Mouse (Mus musculus): Measurements from ENCODE around the gene Nupl2. TPM values are rescaled to one million over a fixed set of nuclear protein-coding genes. Genes with fewer than 3 reads are reported as not detected.

Nupl2 gene
- polyA plus RNA-seq, 1 experiment from 2014 or later: 21.0 TPM

DNA sequence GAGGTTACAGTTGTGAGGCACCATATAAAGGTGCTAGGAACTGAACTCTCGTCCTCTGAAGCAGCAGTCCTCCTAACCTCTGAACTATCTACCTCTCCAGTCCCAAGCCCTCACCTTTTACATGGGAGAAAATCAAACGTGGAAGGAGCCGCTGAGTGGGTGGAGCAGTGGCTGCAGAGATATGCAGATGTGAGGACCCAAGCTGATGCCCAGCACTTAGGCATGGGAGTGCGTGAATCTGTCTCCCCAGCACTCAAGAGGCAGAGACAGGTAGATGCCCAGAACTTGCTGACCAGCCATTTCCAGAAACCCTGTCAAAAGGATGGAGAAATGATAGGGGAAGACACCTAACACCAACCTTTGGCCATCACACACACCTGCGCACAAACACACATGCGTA lies 18.3 kb downstream of the Nupl2 start:
- Histone ChIP-seq H3K36me3 (ENCODE audit: insufficient read depth) (peaks cover 29% of the 10 kb centered on the region), H3K27me3 (ENCODE audit: insufficient read depth, low read length) (no peaks in the 10 kb centered on the region), H3K27ac (ENCODE audit: low read depth) (no peak overlapping the region), H3K9ac (no peak overlapping the region), H3K4me1 (ENCODE audit: insufficient read depth) (no peaks in the 10 kb centered on the region), H3K4me2 (no peak overlapping the region), H3K4me3 (ENCODE audit: low read depth, low read length) (no peak overlapping the region), H3K9me3 (ENCODE audit: low read depth, low read length) (no peaks in the 10 kb centered on the region)
- ATAC-seq (ENCODE audit: insufficient read depth) (no peak), DNase-seq (no peak)
- TF ChIP-seq CTCF (IDR thresholded peaks at IDR 0.05; ENCODE audit: low read depth): no peak
- 85% methylated on average over 6 of the region's 6 CpGs for WGBS

DNA sequence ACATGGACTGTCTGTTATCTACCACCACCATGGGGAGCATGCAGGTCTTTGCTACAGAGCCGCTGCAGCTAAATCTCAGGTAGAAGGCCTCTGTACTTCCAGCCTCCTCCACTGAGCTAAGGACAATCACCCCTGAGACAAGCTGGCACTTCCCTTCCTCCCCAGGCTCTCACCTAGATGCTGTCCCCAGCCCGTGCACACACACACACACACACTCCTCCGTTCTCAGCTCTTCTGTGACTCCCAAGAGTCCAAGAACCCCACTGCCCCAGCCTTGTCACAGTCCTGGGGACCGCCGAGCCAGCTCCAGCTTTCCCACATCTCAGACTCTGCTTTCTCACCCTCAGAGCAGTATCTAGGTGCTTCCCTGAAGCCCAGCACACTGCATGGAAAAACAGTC lies 19.2 kb downstream of the Nupl2 start:
- no peak for TF ChIP-seq CTCF (IDR thresholded peaks at IDR 0.05; ENCODE audit: low read depth)

DNA sequence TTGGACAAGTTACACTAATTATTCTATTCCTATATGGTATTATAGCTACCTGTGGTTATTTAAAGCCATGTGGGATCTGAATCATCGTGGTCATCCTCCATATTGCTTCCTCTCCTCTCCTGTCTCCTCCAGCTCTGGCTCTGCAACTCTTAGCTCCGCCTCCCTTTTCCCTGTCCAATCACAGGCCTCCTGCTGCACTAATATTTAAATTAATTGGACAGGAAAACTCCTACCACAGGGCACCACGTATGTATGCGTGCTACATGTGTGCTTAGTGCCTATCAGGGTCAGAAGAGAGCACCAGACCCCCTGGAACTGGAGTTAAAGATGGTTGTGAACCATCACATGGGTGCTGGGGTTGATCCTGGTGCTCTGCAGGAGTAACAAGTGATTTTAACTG lies 23.7 kb downstream of the Nupl2 start:
- H3K9ac ChIP-seq: no peak overlapping the region
- H3K9me3 ChIP-seq (ENCODE audit: low read depth, low read length): no peaks in the 10 kb centered on the region
- TF ChIP-seq CTCF (IDR thresholded peaks at IDR 0.05; ENCODE audit: low read depth): no peak
- H3K27me3 ChIP-seq (ENCODE audit: insufficient read depth, low read length): no peaks in the 10 kb centered on the region
- no peak for ATAC-seq (ENCODE audit: insufficient read depth)
- 64% methylated on average over 4 of the region's 4 CpGs for WGBS
- DNase-seq: no peak
- H3K4me2 ChIP-seq: no peak overlapping the region
- no peak overlapping the region for H3K4me3 ChIP-seq (ENCODE audit: low read depth, low read length)
- H3K4me1 ChIP-seq (ENCODE audit: insufficient read depth): no peaks in the 10 kb centered on the region
- peaks cover 6% of the 10 kb centered on the region; the same call in 1 of the 2 replicates for H3K36me3 ChIP-seq (ENCODE audit: insufficient read depth)
- H3K27ac ChIP-seq (ENCODE audit: low read depth): no peak overlapping the region

More for the DNA sequence above, 19.2 kb downstream of the Nupl2 start:
- H3K9ac ChIP-seq: no peak overlapping the region
- no peak overlapping the region for H3K4me2 ChIP-seq
- H3K27ac ChIP-seq (ENCODE audit: low read depth): no peak overlapping the region
- H3K4me1 ChIP-seq (ENCODE audit: insufficient read depth): no peaks in the 10 kb centered on the region
- WGBS: 86% methylated on average over 5 of the region's 5 CpGs
- DNase-seq (no peak), ATAC-seq (ENCODE audit: insufficient read depth) (no peak)
- no peaks in the 10 kb centered on the region for H3K27me3 ChIP-seq (ENCODE audit: insufficient read depth, low read length)
- no peaks in the 10 kb centered on the region for H3K9me3 ChIP-seq (ENCODE audit: low read depth, low read length)
- H3K4me3 ChIP-seq (ENCODE audit: low read depth, low read length): no peak overlapping the region
- H3K36me3 ChIP-seq (ENCODE audit: insufficient read depth): peaks cover 28% of the 10 kb centered on the region

DNA sequence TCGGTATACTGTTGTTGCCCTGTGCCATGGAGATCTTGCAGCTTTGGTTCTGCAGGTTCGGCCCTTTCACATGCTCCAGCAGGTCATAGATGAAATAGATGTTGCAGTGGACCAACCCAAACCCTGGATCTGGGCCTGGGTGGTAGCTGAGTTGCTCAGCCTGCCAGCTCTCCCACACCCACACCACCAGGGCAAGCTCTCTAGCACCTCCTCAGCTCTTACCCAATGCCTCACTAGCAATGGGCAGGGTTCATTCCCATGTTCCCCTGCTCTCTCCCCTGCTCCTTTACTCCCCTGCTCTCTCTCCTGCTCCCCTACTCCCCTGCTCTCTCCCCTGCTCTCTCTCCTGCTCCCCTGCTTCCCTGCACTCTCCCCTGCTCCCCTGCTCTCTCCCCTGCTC lies 27.1 kb downstream of the Nupl2 start:
- DNase-seq (no peak), ATAC-seq (ENCODE audit: insufficient read depth) (no peak)
- H3K27me3 ChIP-seq (ENCODE audit: insufficient read depth, low read length): no peaks in the 10 kb centered on the region
- no peak overlapping the region for H3K9ac ChIP-seq
- H3K4me2 ChIP-seq: no peak overlapping the region
- H3K4me3 ChIP-seq (ENCODE audit: low read depth, low read length): no peak overlapping the region
- no peaks in the 10 kb centered on the region for H3K36me3 ChIP-seq (ENCODE audit: insufficient read depth)
- H3K27ac ChIP-seq (ENCODE audit: low read depth): no peak overlapping the region
- H3K4me1 ChIP-seq (ENCODE audit: insufficient read depth): no peaks in the 10 kb centered on the region
- 71% methylated on average over 2 of the region's 2 CpGs for WGBS
- H3K9me3 ChIP-seq (ENCODE audit: low read depth, low read length): no peaks in the 10 kb centered on the region
- TF ChIP-seq CTCF (IDR thresholded peaks at IDR 0.05; ENCODE audit: low read depth): no peak

DNA sequence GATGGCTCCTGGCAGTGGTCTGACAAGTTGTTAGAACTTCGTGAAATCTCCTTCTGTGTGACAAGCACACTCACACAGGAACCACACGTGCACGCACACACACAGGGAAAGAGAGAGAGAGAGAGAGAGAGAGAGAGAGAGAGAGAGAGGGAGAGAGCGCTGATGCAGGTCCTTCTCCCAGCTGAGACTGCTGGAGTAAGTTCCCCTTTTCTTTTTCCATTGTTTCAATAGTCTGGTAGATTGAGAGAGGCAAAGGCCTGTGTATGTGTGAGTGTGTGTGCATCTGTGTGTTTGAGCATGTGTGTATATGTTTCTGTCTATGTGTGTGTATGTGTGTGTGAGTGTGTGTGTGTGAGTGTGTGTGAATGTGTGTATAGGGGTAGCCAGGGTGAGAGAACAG lies 36.2 kb downstream of the Nupl2 start:
- no peak for TF ChIP-seq CTCF (IDR thresholded peaks at IDR 0.05; ENCODE audit: low read depth)
- H3K4me2 ChIP-seq: no peak overlapping the region
- no peak overlapping the region for H3K27ac ChIP-seq (ENCODE audit: low read depth)
- DNase-seq: no peak
- no peak overlapping the region for H3K4me3 ChIP-seq (ENCODE audit: low read depth, low read length)
- H3K9me3 ChIP-seq (ENCODE audit: low read depth, low read length): no peaks in the 10 kb centered on the region
- ATAC-seq (ENCODE audit: insufficient read depth): no peak
- WGBS: 73% methylated on average over 4 of the region's 4 CpGs
- H3K27me3 ChIP-seq (ENCODE audit: insufficient read depth, low read length): no peaks in the 10 kb centered on the region
- H3K4me1 ChIP-seq (ENCODE audit: insufficient read depth): no peaks in the 10 kb centered on the region
- H3K9ac ChIP-seq: no peak overlapping the region
- H3K36me3 ChIP-seq (ENCODE audit: insufficient read depth): no peaks in the 10 kb centered on the region

DNA sequence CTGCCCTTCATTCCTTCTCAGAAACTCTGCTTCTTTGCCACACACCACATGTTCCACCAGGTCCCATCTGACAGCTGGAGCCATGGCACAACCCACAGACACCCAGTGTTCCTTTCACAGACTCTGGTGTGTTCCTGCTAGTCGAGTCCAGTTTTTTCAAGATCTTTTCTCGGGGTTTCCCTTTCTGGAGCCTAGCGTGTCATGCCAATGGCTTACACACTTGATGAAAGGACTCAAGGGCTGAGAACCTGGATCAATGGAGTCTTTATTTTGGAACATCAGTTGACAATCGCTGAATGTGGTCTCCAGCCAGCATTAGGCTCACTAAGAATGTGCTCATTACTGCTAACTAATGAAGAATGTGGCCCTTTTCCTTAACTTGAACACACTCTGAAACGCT lies 37.7 kb downstream of the Nupl2 start:
- no peak for ATAC-seq (ENCODE audit: insufficient read depth)
- no peaks in the 10 kb centered on the region for H3K4me1 ChIP-seq (ENCODE audit: insufficient read depth)
- no peak for TF ChIP-seq CTCF (IDR thresholded peaks at IDR 0.05; ENCODE audit: low read depth)
- H3K4me3 ChIP-seq (ENCODE audit: low read depth, low read length): no peak overlapping the region
- H3K4me2 ChIP-seq: no peak overlapping the region
- H3K36me3 ChIP-seq (ENCODE audit: insufficient read depth): no peaks in the 10 kb centered on the region
- H3K27ac ChIP-seq (ENCODE audit: low read depth): no peak overlapping the region
- no peak overlapping the region for H3K9ac ChIP-seq
- DNase-seq: no peak
- WGBS: 81% methylated on average over 5 of the region's 5 CpGs
- no peaks in the 10 kb centered on the region for H3K27me3 ChIP-seq (ENCODE audit: insufficient read depth, low read length)
- no peaks in the 10 kb centered on the region for H3K9me3 ChIP-seq (ENCODE audit: low read depth, low read length)

DNA sequence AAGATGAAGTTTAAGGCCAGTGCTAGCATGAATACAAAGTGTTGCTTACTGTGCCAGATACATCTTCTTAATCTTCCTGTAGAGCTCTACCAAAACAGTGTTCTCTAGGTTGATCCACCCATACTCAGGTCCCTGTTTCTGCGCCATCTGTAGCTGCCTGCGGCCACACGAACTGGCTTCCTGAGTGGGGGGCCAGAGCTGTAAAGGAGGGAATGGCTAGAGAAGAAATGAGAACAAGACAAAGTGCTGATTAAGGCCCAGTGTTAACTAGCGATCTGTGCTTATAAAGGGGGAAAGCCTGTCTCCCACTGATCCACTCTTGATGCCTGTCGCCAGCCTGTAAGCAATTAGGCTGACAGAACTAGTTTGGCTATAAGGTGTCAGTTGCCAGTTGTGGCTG lies 38.5 kb downstream of the Nupl2 start:
- no peak overlapping the region for H3K9ac ChIP-seq

DNA sequence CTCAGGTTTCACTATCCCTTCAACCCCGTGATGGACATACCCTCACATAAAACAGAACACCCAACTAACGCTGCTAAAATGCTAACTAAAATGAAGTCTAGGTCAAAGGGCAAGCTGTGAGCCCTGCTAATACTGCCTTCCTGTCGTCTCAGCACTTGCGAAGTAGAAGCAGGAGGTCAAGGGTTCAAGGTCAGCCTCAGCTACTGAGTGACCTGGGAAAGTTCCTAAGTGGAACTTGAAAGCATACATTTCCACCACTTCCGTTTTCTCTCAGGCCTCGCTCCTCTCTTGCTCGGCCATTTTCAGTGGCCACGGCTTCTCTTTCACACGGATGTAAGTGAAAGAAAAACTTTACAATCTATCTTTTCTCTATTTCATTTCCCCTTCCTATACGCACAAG lies 43.2 kb downstream of the Nupl2 start:
- no peak for TF ChIP-seq CTCF (IDR thresholded peaks at IDR 0.05; ENCODE audit: low read depth)
- no peak for ATAC-seq (ENCODE audit: insufficient read depth)
- no peak overlapping the region for H3K4me3 ChIP-seq (ENCODE audit: low read depth, low read length)

More for the DNA sequence above, 38.5 kb downstream of the Nupl2 start:
- no peak for DNase-seq
- no peaks in the 10 kb centered on the region for H3K27me3 ChIP-seq (ENCODE audit: insufficient read depth, low read length)
- WGBS: 70% methylated on average over 5 of the region's 5 CpGs
- no peak overlapping the region for H3K4me3 ChIP-seq (ENCODE audit: low read depth, low read length)
- H3K9me3 ChIP-seq (ENCODE audit: low read depth, low read length): no peaks in the 10 kb centered on the region
- no peak overlapping the region for H3K27ac ChIP-seq (ENCODE audit: low read depth)
- ATAC-seq (ENCODE audit: insufficient read depth): no peak
- TF ChIP-seq CTCF (IDR thresholded peaks at IDR 0.05; ENCODE audit: low read depth): no peak
- H3K4me1 ChIP-seq (ENCODE audit: insufficient read depth): no peaks in the 10 kb centered on the region
- H3K36me3 ChIP-seq (ENCODE audit: insufficient read depth): no peaks in the 10 kb centered on the region
- H3K4me2 ChIP-seq: no peak overlapping the region

More for the DNA sequence above, 43.2 kb downstream of the Nupl2 start:
- no peak overlapping the region for H3K4me2 ChIP-seq
- no peak overlapping the region for H3K27ac ChIP-seq (ENCODE audit: low read depth)
- DNase-seq: no peak
- H3K36me3 ChIP-seq (ENCODE audit: insufficient read depth): no peaks in the 10 kb centered on the region
- no peaks in the 10 kb centered on the region for H3K4me1 ChIP-seq (ENCODE audit: insufficient read depth)
- WGBS: 57% methylated on average over 10 of the region's 10 CpGs
- no peaks in the 10 kb centered on the region for H3K27me3 ChIP-seq (ENCODE audit: insufficient read depth, low read length)
- no peaks in the 10 kb centered on the region for H3K9me3 ChIP-seq (ENCODE audit: low read depth, low read length)
- no peak overlapping the region for H3K9ac ChIP-seq

Measured in lung, embryonic 14.5 days (tissue).